Mouse (Mus musculus): ENCODE measurements around the gene Ankrd31.
"Not testable (repeated sequence)": the region's sequence is repeated elsewhere in the genome, so short reads cannot be mapped to it uniquely, and the experiment has no call there.

Ankrd31 gene

DNA sequence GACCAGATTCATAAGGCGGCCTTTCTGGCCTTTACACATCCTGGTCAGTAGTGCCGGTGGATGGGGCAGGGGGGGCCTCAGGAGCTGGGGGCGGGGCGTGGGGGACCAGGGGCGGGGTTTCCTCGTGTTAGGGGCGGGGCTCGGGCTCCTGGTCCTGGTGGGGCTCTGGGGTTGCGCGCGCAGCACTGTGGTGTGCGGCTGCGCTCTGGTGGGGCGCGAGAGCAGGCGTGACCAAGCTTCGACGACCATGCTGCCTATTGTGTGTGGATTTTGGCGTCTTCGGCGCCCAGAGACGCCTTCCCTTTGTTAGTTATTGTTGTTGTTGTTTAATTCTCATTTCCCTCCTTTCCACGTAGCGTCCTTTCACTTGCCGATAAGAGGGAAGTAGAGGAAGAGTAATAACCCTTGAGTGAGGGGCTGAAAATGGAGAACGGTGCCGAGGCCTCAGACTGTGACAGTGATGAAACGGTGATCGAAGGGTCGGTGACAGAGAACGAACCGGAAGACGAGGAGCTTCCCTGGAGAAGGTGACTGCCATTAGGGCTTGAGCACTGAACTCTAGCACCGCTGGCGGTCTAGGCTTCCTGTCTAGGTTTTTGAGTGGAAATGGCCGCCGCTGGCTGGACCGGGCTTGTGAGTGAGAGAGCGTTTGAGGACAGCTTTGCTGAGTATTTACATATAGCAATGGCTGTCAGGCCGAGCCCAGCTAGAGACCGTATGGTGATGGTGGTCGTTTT, at the start of gene Ankrd31:
Gene Ankrd31, plus strand, starts transcription at position 164 of the 737 bp plus-strand sequence.
- no peak for DNase-seq (ENCODE audit: low spot score)

DNA sequence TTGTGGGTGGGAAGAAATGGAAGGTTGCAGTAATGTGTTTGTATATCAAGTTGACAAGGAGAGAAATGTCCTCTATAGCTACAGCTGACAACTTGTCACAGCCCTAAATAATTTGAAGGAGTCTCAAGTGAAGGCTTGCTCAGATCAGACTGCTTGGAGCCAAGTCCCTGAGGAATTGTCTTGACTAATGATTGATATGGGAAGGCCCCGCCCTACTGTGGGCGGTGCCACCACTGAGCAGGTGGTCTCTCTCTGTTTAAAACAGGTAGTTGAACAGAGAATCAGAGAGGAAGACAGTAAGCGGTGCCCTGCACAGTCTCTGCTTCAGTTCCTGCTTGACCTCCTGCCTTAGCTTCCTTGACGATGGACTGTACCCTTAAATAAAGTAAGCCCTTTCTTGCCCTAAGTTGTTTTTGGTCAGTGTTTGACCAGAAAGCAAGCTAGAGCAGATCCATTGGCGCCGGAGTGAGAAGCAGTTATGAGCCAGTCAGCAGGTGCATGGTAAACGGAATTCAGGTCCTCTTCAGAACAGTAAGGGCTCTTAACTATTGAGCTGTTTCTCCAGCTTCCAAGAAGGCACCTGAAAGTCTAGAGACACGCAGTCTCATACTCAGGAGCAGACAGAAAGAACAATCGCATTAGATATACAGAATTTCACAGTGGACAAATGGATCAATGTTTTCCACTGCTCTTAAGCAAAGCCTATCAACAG, 45.3 kb upstream of the Ankrd31 start:
- DNase-seq (ENCODE audit: low spot score): no peak

DNA sequence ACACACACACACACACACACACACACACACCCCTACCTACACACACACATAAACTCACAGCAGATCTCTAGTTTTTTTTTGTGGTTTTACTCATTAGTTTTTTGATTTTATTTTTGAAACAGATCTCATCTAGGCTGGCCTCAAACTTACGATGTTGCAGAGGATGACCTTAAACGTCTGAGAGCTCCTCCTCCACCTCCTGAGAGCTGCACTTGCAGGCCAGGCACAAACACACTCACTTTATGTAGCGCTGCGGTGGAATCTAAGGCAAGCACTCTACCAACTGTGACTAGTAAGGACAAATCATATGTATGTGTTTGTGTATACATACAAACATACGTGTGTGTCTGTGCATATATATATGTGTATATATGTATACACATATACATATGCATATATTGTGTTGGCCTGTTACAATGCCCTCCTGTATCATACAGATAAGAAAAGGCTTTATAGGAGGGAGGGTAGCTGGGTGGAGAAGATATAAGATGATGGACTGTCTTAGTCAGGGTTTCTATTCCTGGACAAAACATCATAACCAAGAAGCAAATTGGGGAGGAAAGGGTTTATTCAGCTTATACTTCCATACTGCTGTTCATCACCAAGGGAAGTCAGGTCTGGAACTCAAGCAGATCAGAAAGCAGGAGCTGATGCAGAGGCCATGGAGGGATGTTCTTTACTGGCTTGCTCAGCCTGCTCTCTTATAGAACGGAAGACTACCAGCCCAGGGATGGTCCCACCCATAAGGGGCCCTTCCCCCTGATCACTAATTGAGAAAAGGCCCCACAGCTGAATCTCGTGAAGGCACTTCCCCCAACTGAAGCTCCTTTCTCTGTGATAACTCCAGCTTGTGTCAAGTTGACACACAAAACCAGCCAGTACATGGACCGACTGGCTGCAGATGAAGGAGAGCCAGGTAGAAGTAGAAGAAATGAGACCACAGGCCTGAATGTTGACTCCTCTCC, 38.5 kb upstream of the Ankrd31 start:
- DNase-seq (ENCODE audit: low spot score): no peak

DNA sequence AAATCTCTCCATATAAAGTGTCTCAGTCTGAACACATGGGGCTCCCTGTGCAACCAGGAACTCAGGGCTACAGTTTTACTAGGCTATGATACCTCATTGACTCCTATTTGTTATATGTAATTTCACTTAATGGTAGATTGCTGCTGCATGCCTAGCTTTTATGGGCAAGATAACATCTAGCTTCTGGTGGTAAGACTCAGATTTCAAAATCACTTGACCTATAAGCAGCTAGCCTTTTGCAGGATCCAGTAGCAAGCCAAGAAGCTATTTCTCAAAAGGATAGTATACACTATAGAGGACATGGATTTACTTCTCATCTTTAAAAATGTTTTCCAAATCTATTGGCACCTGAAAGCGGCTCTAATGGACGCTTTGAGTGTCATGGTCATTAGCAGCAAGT, 31.8 kb upstream of the Ankrd31 start:
- no peak for DNase-seq (ENCODE audit: low spot score)

DNA sequence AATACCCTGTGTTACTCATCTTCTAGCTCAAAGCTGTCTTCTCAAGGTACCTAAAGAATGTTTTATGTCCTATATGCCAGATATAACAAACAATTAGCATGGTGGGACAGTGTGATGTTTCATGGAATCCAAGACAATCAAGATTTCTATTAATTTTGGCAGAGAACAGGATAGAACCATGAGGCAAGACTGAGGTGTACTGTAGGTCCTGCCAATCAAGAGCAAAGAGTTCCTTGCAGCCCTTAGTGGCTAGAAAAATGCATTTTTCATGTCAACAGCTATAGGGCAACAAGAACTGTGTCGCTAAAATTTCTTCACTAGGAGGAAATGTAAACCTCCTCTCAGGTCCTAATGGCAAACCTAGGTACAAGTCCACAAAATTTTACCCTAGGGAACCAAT, 30.3 kb upstream of the Ankrd31 start:
- DNase-seq (ENCODE audit: low spot score): no peak

DNA sequence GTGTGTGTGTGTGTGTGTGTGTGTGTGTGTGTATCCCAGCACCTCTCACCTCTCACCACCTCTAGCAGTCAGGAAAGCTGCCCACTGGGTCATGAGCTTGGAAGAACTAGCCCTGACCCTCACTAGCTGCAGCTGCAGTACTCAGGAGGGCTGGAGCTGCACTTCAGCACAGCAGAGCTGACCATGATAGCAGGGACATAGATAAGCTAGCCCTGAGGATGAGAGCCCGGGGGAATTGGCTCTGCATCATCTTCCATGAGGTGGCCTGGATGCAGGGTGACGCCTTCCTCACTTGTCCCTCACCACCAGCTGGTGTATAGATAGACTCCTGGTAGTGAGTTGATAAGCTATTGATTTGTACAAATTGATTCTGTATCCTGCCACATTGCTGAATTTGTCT, 28.1 kb upstream of the Ankrd31 start:
- no peak for DNase-seq (ENCODE audit: low spot score)

DNA sequence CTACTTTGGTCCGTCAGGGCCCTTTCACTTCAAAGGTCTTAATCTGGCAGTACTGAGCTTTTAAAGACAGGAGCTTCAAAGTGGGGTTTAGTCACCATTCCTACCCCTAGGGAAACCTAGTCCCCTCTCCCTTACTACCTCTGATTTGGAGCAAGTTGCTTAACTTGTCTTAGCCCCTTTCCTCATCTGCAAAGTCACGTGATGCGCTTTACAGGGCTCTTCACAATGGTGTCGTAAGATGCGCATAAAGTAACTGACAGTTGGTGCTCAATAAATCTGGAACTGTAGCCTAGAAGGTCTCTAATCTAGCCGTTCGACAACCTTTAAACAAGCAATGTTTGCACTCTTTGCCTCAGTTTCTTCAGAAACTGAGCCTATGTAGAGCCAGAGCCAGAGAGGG, 19.8 kb upstream of the Ankrd31 start:
- no peak for DNase-seq (ENCODE audit: low spot score)

DNA sequence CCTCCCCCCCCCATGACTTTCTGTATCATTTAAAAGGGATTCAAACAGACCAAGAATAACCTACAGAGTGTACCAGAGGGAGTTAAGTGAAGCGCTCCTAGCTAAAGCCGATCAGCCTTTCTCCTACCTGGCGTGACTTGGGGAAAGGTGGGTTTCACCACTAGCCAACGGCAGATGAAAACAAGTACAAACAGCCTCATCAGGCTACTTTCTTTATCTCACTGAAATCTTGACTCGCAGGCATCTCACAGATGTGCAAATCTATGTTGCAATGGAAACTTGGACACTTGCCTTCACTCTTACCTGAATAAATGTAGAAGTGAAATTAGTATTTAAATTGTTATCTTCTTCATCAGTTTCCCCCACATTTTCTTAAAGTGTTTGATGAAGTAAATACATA, 18.9 kb upstream of the Ankrd31 start:
- no peak for DNase-seq (ENCODE audit: low spot score)

DNA sequence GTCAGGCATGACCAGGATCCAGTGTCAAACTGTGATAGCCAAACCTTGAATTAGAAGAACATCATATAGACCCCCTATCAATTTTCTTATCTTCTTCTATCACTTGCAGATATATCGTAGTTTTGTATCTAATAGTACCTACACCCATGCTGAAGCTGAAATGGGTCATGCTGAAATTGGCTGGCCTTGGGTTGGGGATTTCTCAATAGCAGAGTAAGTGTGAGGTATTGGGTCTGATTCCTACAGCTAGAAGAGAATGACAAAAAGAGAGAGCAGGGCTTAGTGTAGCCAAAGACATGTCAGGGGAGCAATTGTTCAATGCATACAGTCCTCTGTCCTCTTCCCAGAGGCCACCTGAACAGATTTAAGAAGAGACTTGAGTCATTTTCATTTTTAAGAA, 18.0 kb upstream of the Ankrd31 start:
- DNase-seq (ENCODE audit: low spot score): no peak

DNA sequence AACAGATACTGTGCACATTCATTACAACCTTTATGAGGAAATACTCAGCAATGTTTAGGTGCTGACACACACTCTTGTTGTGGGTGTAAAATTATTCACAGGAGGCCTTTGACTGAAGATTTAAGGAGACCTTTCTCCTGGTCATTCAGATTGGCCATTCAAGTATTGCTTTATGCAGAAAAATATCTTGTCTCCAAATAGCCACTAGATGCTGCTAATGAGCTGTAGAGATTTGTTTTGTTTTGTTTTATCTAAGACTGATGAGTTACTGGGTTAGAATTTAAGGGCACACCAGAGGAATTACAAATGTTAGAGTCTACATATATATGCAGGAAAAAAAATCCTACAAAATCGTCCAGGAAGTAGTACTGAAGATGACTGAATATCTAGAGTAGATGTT, 12.9 kb upstream of the Ankrd31 start:
- peak; percentile 4 for DNase-seq (ENCODE audit: low spot score)

DNA sequence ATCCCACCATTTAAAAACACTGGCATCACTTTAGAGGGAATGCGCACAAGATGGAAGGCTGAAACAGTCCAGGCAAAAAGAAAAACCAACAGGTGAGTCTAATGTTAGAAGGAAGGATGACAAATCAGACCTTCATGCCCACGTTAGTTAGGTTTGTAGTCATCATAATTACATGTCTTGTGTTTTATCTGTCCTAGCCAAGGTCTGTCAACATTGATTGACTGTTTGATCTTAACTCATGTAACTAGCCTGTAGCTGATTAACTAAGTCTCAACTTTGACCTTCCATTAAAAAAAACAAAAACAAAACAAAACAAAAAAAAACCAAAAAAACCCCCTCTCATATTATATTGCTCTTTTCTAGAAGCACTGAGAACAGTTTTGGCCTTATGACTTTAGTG, 7.9 kb upstream of the Ankrd31 start:
- DNase-seq (ENCODE audit: low spot score): no peak

DNA sequence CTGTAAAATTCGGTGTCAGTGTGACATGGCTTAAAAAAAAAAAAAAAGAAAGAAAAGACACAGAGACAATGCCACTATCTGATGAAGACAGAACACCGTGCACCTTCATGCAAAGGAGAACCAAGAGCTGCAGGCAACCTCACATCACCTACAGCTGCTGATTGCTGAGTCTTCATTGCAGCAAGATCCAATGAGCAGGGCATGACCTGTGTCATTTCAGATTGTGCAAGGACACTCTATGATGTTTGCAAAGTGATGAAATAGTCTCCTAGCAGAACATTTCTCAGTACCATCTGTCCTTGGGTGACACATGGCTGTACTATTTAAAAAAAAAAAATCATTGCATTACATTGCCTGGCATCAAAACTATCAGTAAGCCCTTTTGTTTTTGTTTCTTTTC, 5.2 kb upstream of the Ankrd31 start:
- DNase-seq (ENCODE audit: low spot score): peak; percentile 37

DNA sequence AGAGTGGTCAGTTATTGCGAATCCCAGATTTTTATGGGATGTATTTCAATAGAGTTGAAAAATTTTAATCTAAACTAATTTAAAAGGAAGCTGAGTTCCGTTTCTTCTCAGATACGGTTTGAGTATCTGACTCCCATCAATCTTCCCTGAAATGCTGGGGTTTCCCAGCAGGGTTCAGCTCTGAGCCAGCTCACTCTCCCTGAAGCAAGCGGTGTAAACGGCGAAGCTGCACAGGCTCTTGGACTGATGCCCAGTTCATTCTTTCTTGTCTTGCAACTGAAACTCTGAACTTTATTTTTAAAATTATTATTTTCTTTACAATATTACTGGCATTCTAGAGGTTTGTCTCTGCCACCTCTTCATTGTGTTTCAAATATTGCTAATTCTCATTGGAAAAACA, 2.0 kb upstream of the Ankrd31 start:
- DNase-seq (ENCODE audit: low spot score): peak; percentile 53

DNA sequence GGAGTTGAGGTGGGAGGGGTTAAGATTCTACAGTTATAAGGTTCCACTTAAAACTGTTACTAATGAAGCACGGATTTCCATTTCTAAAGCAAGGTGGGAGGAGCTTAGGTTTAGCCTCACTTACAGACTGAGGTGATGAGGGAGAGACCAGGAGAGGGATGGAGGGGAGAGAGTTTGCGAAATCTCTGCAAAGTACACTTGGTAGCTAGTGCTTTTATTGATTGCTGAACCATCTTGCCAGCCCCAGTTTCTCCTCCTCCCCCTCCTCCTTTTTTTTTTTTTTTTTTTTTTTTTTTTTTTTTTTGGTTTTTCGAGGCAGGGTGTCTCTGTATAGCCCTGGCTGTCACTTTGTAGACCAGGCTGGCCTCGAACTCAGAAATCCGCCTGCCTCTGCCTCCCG, 1.8 kb downstream of the Ankrd31 start:
- no peak for DNase-seq (ENCODE audit: low spot score)

DNA sequence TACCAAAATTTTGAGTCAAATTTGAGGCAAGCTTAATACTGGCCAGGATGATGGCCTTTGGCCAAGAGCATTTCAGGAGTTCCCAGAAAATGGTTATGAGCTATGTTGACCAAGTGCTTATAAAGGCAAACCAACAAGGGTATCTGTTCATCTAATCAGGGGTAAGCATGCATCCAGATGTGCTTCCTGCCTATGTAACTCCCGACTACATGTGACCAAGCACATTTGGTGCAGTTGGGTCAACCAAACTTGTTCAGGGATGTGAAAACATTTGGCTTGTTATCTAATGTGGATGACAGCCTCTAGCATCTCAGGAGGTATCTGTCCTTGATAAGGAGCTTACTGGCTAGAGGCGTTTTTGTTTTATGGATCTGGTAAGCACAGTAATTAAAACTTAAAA, 12.8 kb downstream of the Ankrd31 start:
- no peak for DNase-seq (ENCODE audit: low spot score)

DNA sequence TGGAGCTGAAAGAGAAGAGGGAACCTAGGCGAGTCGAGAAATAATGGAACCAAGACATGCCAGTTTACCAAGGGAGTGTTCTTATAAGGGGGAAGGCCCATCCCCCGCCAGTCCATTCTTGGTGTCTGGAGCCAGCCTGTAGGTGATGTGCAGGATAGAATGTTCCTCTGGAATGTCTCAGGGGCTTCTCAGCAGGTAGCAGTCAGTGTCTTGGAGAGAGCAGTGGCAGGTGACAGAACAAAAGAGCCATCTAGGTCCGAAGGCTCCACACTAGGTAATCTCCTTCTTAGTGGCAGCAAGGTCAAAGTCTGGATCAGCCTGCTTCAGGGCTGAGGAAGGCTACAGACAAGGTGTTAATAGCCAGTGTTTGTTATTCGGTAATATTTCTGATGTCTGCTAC, 38.0 kb downstream of the Ankrd31 start:
- DNase-seq (ENCODE audit: low spot score): not testable (repeated sequence)

DNA sequence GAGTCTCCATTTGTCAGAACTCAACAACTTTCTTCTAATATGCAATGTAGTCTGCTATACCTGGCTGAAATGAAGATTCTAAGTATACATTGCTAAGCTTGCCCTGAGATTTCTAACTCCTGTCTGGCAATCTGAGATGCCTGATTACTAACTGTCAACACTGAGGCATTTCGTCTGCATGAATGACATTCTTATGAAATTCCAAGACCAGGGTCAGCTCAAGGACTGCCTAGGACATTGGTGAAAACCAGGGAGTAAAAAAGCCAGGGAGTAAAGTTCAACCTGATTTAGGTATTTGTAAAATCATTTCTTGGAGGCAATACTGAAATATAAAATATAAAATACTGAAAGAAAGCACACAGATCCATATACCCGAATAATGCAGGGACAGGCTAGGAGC, 45.4 kb downstream of the Ankrd31 start:
- no peak for DNase-seq (ENCODE audit: low spot score)

DNA sequence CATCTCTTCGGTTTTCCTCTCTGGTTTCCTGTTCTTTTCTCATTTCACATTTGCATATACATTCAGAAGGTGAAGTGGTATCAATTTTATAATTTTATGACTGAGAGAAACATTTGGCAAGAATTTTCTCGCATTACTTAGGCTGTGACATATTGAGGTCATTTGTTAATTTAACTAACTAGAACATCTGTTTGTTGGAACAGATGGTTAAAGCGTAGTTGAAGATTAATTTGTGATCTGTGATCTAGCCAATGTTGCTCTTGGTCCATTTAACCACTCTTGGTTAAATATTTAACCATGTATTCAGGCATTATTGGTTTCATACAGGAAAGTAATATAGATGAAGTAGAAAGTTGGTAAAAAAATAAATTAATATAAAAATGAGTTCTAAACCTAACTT, 47.2 kb downstream of the Ankrd31 start:
- no peak for DNase-seq (ENCODE audit: low spot score)

DNA sequence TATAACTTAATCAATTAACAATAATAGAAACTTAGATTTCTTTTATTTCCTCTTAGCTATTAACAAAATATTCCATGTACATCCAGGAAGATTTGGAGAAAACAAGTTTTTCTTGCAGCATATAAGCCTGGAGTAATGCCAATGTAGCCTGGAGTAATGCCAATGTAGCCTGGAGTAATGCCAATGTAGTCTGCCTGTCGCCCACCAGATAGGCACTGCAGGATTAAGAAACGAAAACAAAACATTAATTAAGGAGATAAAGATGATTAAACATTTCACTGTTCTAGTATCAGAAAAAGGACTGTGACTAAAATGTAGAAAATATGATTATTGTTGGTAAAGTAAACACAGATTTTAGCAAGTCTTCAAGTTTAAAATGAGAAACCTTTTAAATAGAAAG, 49.4 kb downstream of the Ankrd31 start:
- DNase-seq (ENCODE audit: low spot score): no peak

DNA sequence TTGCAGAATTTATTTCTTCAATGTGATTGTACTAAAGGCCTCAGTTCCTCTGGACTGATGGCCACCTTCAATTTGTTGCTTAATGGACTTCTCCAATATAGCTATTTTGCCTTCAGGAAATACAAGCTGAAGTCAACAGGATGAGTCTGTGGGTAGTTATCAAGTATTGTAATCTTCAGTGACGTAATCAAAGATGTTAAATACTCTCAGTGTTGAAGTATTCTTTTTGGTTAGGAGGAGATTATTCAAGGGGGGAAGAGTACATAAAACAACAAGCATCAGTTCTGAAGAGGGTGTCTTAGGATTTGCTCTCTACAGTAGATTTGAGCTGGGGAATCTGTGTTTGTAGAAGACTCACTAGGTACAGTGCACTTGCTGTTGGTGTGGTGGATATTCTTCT, 101.7 kb downstream of the Ankrd31 start:
- DNase-seq (ENCODE audit: low spot score): no peak

DNA sequence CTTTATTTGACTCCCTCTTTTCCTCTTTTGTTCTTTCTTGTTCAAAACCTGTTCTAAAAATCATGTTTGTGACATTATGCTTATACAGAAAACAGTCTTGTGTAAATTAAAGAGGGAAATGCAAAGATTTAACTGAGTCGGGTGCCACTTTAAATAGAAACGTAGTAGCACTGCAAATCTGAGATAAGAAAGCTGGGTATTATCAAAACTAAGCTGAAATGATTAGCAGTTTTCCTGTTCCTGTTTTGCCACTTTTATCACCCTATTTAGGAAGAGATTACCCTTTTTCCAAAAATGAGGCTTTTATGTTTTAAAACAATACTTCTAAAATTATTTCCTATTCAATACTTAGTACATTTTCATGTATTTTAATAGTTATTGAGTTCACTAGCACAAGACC, 104.1 kb downstream of the Ankrd31 start:
- DNase-seq (ENCODE audit: low spot score): no peak

DNA sequence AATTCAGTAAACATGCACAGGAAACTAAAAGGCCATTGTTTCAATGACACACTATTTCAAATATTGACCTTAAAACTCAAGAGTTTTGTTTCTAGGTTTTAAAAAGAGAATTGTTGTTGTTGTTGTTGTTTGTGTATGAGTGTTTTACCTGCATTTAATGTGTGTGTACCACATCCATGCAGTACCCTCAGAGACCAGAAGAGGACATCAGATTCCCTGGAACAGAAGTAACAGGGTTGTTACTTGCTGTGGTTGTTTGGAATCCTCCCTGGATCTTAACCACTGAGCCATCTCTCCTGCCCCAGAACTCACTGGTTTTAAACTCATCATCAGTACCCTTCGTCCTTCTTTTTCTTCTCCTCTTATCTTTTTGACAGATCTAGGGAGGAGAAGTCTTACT, 105.2 kb downstream of the Ankrd31 start:
- DNase-seq (ENCODE audit: low spot score): no peak

DNA sequence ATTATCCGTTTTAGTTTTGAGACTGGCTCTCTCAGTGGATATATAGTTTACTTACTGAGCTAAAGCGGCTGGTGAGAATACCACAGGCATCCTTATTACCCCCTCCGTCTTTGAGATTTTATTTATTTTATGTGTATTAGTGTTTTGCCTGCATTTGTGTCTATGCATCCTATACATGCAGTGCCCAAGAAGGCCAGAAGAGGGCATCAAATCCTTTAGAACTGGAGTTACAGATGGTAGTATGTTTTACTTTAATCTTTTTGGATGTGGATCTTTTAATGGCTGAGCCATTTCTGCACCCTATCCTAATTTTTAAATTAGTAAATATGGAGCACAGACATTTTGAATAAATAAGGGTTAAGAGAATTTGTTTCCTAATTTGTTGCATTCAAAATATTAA, 107.1 kb downstream of the Ankrd31 start:
- peak; percentile 75 for DNase-seq (ENCODE audit: low spot score)

Measured in adipocyte (in vitro differentiated cells).